Mouse (Mus musculus) kidney, postnatal 10 days (tissue): ENCODE data around the gene Raly.

Experiments used
- DNase-seq: peaks from one replicate; pipeline ENCODE4 v3.0.0; 2021; ENCODE audit warnings: mixed read lengths

Raly gene

GRCm38 (mm10) chr2:154790656-154791483, at the start of gene Raly, which contains the start of gene a:
TSS of gene Raly (plus strand) at chr2:154791096.
TSS of gene a (plus strand) at chr2:154791402.
- peak; percentile 99 for DNase-seq

- no peak for DNase-seq
Observed at GRCm38 (mm10) chr2:154742911-154743819, 47.7 kb upstream of the Raly start.

GRCm38 (mm10) chr2:154743915-154744314, 47.0 kb upstream of the Raly start:
- no peak for DNase-seq

GRCm38 (mm10) chr2:154748383-154748782, 42.5 kb upstream of the Raly start:
- DNase-seq: no peak

GRCm38 (mm10) chr2:154749046-154750036, 41.6 kb upstream of the Raly start:
- DNase-seq: peak; percentile 56

GRCm38 (mm10) chr2:154751924-154752323, 39.0 kb upstream of the Raly start:
- DNase-seq: no peak

- no peak for DNase-seq
Observed at GRCm38 (mm10) chr2:154754068-154754560, 36.8 kb upstream of the Raly start.

GRCm38 (mm10) chr2:154755791-154756190, 35.1 kb upstream of the Raly start:
- DNase-seq: no peak

GRCm38 (mm10) chr2:154757691-154758090, 33.2 kb upstream of the Raly start:
- DNase-seq: no peak

- no peak for DNase-seq
Observed at GRCm38 (mm10) chr2:154758454-154758853, 32.4 kb upstream of the Raly start.

GRCm38 (mm10) chr2:154763226-154763625, 27.7 kb upstream of the Raly start:
- no peak for DNase-seq

GRCm38 (mm10) chr2:154764828-154765497, 25.9 kb upstream of the Raly start:
- peak; percentile 25 for DNase-seq

- DNase-seq: peak; percentile 70
Observed at GRCm38 (mm10) chr2:154765554-154766008, 25.3 kb upstream of the Raly start.

- DNase-seq: no peak
Observed at GRCm38 (mm10) chr2:154767051-154767450, 23.8 kb upstream of the Raly start.

GRCm38 (mm10) chr2:154769930-154770329, 21.0 kb upstream of the Raly start, which contains the start of gene Gm14214:
TSS of gene Gm14214 (minus strand) at chr2:154770030.
- no peak for DNase-seq

GRCm38 (mm10) chr2:154771604-154772003, 19.3 kb upstream of the Raly start:
- DNase-seq: no peak

- peak; percentile 50 for DNase-seq
Observed at GRCm38 (mm10) chr2:154774032-154774431, 16.9 kb upstream of the Raly start.

- DNase-seq: no peak
Observed at GRCm38 (mm10) chr2:154776496-154776895, 14.4 kb upstream of the Raly start.

GRCm38 (mm10) chr2:154779648-154780047, 11.2 kb upstream of the Raly start:
- no peak for DNase-seq

- no peak for DNase-seq
Observed at GRCm38 (mm10) chr2:154782361-154782760, 8.5 kb upstream of the Raly start.
